Mouse (Mus musculus): Measurements from ENCODE around the gene Csn3. TPM values are rescaled to one million over a fixed set of nuclear protein-coding genes. Genes with fewer than 3 reads are reported as not detected.

Gene Csn3
- 3.0 and 3.1 TPM in 2 replicates for polyA plus RNA-seq (2016; fragmentation: Nextera tagmentation; extraction: Ambion mirVana)

DNA sequence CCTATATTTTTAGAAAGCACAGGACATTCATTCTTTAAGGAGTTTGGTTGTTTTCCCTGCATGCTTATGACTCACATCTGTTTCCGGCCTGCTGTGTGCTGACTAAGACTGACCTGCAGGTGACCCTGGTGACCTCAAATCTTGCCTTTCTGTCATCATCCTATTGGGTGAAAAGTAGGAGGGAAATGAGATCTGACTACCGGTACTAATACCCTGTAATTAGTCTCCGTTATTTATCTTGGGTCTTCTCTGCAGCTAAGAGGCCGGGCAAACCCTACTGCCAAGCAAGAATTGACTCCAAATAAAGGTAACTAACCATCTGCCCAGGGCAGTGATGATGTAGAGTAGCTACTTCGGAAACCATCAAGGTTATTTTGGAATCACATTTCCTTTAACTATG, at the start of gene Csn3:
Csn3 (plus strand) TSS at position 208 of the 400 bp plus-strand sequence.
- peak; percentile 64 for DNase-seq (ENCODE audit: low spot score)
- 14% methylated on average over 5 of the region's 5 CpGs for WGBS
- Histone ChIP-seq H3K27ac (replicated peaks) (no peak within 1 kb of the TSS; the same call in 1 of the 2 replicates), H3K9me3 (no peaks in the 10 kb centered on the region), H3K36me3 (replicated peaks) (no peaks in the 10 kb centered on the region), H3K4me1 (peaks cover 21% of the 10 kb centered on the region), H3K4me3 (no peak within 1 kb of the TSS), H3K27me3 (replicated peaks; ENCODE audit: low read depth, poor library complexity, severe bottlenecking) (no peaks in the 10 kb centered on the region)

DNA sequence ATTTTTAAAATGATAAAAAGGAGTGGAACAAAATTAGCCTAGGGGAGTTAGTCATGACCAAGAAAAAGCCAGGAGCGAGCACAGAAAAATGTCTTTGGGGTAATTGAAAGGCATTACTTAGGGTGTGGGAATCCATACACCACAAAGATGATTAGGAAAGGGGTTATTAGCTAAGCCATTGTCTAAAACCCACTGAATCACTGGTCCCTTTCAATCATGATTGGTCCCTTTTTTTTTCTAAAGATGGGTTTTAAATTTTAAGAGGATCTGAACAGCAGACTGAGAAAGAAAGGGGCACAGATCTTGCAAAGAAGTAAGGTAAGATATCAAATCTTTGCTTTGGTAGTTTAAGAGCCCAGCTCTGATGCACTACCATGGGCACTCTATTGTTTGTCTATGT, 40.6 kb upstream of the Csn3 start, which contains the start of gene Odam:
Odam (plus strand) TSS at position 301 of the 400 bp plus-strand sequence.
- Histone ChIP-seq H3K27ac (replicated peaks) (no peak within 1 kb of the TSS), H3K9me3 (no peaks in the 10 kb centered on the region), H3K27me3 (replicated peaks; ENCODE audit: low read depth, poor library complexity, severe bottlenecking) (no peaks in the 10 kb centered on the region), H3K36me3 (replicated peaks) (no peaks in the 10 kb centered on the region), H3K4me1 (no peaks in the 10 kb centered on the region), H3K4me3 (no peak within 1 kb of the TSS)
- no peak for DNase-seq (ENCODE audit: low spot score)
- WGBS, result 90% methylated on average over 1 of the region's 1 CpGs

DNA sequence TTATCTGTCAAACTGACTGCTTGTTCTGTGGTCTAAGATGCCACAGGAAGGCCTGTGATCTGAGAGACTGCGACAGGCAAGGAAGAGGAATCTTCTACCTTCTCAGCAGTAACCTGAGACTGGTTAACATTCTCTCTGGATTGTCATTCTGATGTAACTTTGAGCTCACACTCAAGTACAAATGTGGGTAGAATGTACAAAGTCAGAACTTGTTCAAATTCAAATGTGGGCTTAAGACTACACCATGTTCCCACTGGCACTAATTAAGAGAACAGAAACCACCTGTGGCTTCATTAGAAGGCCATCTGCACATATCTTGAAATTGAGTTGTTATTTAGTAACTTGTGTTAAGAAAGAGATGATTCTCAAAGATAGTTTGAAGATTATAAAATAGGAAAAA, 6.2 kb downstream of the Csn3 start:
- Histone ChIP-seq H3K27ac (replicated peaks) (no peak overlapping the region), H3K4me1 (no peaks in the 10 kb centered on the region), H3K36me3 (replicated peaks) (no peaks in the 10 kb centered on the region), H3K4me3 (no peak overlapping the region), H3K9me3 (no peaks in the 10 kb centered on the region), H3K27me3 (replicated peaks; ENCODE audit: low read depth, poor library complexity, severe bottlenecking) (no peaks in the 10 kb centered on the region)
- DNase-seq (ENCODE audit: low spot score), result no peak
- WGBS, result 43% methylated on average over 1 of the region's 1 CpGs

DNA sequence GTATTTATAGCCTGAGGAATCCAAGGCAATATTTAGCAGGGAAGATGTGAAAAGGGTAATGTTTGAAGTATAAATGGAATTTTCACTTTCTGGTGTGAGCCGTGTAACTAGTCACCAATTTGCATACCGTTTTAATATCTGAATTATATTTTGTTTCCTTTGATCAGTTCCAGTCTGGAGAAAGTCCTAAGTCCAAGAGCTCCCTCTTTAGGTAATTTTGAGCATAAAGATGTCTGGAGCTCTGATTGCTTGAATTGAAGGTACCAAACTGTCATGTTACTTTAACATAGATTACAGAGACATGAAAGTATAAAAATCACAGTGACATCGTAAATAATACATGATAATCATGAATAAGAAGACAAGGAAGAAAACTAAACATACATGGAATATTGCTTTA, 15.4 kb downstream of the Csn3 start:
- Histone ChIP-seq H3K27ac (replicated peaks) (no peak overlapping the region), H3K4me1 (no peaks in the 10 kb centered on the region), H3K27me3 (replicated peaks; ENCODE audit: low read depth, poor library complexity, severe bottlenecking) (no peaks in the 10 kb centered on the region), H3K9me3 (no peaks in the 10 kb centered on the region), H3K4me3 (no peak overlapping the region), H3K36me3 (replicated peaks) (no peaks in the 10 kb centered on the region)
- no peak for DNase-seq (ENCODE audit: low spot score)
- WGBS, result 52% methylated on average over 3 of the region's 3 CpGs

DNA sequence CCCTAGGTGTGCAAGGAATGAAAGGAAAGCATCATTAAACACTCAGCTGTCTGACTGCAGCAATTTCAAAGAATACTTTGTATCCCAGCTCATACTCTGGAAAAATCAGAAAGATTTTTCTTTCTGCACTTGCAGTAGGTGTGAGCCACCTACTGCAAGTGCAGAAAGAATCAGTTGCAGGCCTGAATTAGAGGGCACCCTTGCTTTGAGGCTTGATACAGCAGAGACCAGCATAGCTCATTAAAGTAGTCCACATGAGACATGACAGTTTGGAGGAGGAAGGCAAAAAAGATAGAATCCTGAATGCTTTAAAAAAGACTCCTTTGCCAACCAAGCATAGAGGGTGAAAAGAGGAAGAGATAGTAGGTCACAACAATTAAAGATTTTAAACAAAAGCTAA, 17.1 kb downstream of the Csn3 start:
- Histone ChIP-seq H3K4me3 (no peak overlapping the region), H3K27ac (replicated peaks) (no peak overlapping the region)
- no peak for DNase-seq (ENCODE audit: low spot score)

DNA sequence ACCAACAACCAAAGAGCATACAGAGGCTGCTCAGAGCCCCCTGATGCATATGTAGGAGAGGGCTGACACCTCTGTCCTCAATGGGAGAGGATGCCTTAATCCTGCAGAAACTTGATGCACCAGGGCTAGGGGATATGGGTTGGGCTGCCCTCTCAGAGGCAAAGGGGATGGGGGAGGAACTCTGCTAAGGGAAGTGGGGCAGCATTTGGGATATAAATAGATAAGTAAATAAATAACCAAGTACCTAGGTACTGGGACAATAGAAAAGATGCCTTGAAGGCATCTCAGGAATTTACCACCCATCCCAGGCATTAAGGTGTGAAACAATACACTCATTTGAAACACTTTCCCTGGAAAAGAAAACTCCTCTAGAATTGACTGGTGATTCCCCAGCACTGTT, 26.5 kb downstream of the Csn3 start:
- Histone ChIP-seq H3K4me3 (no peak overlapping the region), H3K27ac (replicated peaks) (no peak overlapping the region)

More for the DNA sequence above, 17.1 kb downstream of the Csn3 start:
- Histone ChIP-seq H3K27me3 (replicated peaks; ENCODE audit: low read depth, poor library complexity, severe bottlenecking) (no peaks in the 10 kb centered on the region), H3K9me3 (no peaks in the 10 kb centered on the region), H3K4me1 (no peaks in the 10 kb centered on the region), H3K36me3 (replicated peaks) (no peaks in the 10 kb centered on the region)

DNA sequence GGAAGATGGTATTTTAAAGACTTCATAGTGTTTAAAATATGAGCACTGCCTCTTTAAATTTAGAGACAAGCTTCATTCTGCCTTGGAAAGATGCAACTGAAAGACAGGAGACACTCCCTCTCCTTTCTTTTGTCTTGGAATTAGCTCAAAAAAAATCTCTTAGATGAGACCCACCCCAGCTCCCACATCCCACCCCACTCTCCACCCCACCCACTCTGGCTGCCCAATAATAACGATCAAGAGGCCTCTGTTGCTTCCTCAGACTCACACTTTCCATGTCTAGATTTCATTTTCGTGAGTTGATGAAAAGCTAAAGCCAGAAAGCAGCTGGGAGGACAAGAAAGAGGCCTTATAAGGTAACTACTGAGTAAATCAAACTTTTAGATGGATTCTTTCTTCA, 43.8 kb downstream of the Csn3 start, which contains the start of the genes 2310003L06Rik and Gm28434:
2310003L06Rik (plus strand) TSS at position 259 of the 400 bp plus-strand sequence.
Gm28434 (plus strand) TSS at position 317 of the 400 bp plus-strand sequence.
- H3K27me3 ChIP-seq (replicated peaks; ENCODE audit: low read depth, poor library complexity, severe bottlenecking), result no peaks in the 10 kb centered on the region
- H3K36me3 ChIP-seq (replicated peaks), result no peaks in the 10 kb centered on the region
- no peak within 1 kb of the TSS for H3K27ac ChIP-seq (replicated peaks)
- H3K4me3 ChIP-seq, result no peak within 1 kb of the TSS
- H3K9me3 ChIP-seq, result no peaks in the 10 kb centered on the region
- DNase-seq (ENCODE audit: low spot score), result no peak
- WGBS, result 69% methylated on average over 2 of the region's 2 CpGs
- no peaks in the 10 kb centered on the region for H3K4me1 ChIP-seq

More for the DNA sequence above, 26.5 kb downstream of the Csn3 start:
- H3K9me3 ChIP-seq, result no peaks in the 10 kb centered on the region
- no peak for DNase-seq (ENCODE audit: low spot score)
- H3K4me1 ChIP-seq, result no peaks in the 10 kb centered on the region
- no peaks in the 10 kb centered on the region for H3K36me3 ChIP-seq (replicated peaks)
- no peaks in the 10 kb centered on the region for H3K27me3 ChIP-seq (replicated peaks; ENCODE audit: low read depth, poor library complexity, severe bottlenecking)

DNA sequence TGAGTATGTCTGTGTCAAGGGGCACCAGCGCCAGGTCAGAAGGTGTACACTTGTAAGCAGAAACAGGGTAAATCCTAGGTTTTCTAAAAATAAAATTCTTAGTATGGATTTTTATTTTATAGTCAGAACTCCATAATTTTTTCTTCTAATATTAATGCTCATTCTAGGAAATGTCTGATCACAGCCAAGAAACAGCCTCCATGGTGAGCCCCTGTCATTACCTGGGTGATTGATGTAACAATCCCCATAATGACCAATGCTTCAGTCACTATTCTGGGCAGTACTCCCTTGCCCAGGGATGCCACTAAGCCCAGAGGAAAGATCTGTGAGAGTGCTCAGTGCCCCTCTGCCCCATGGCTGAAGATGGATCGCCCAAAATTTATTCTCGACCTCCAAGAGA, 53.8 kb downstream of the Csn3 start, which contains the start of gene Cabs1:
Cabs1 (plus strand) TSS at position 301 of the 400 bp plus-strand sequence.
- no peaks in the 10 kb centered on the region for H3K36me3 ChIP-seq (replicated peaks)
- 92% methylated on average over 3 of the region's 3 CpGs for WGBS
- H3K4me1 ChIP-seq, result no peaks in the 10 kb centered on the region
- no peak for DNase-seq (ENCODE audit: low spot score)
- no peaks in the 10 kb centered on the region for H3K27me3 ChIP-seq (replicated peaks; ENCODE audit: low read depth, poor library complexity, severe bottlenecking)
- no peaks in the 10 kb centered on the region for H3K9me3 ChIP-seq
- H3K27ac ChIP-seq (replicated peaks), result no peak within 1 kb of the TSS
- no peak within 1 kb of the TSS for H3K4me3 ChIP-seq

Other genes with a start within 250 kb of the Csn3 start
- not detected in 2 replicates for gene Csn2, start 225.9 kb upstream of the Csn3 start, polyA plus RNA-seq (2016; fragmentation: Nextera tagmentation; extraction: Ambion mirVana)
- not detected in 2 replicates for gene Csn1s2a, start 151.0 kb upstream of the Csn3 start, polyA plus RNA-seq (2016; fragmentation: Nextera tagmentation; extraction: Ambion mirVana)
- not detected in 2 replicates for gene Csn1s2b, start 117.5 kb upstream of the Csn3 start, polyA plus RNA-seq (2016; fragmentation: Nextera tagmentation; extraction: Ambion mirVana)
- not detected in 2 replicates for gene Prr27, start 99.9 kb upstream of the Csn3 start, polyA plus RNA-seq (2016; fragmentation: Nextera tagmentation; extraction: Ambion mirVana)
- gene Odam, start 40.5 kb upstream of the Csn3 start, polyA plus RNA-seq (2016; fragmentation: Nextera tagmentation; extraction: Ambion mirVana), result not detected in 2 replicates
- gene 2310003L06Rik, start 43.9 kb downstream of the Csn3 start, polyA plus RNA-seq (2016; fragmentation: Nextera tagmentation; extraction: Ambion mirVana), result not detected in 2 replicates
- gene Gm28434, start 43.9 kb downstream of the Csn3 start, polyA plus RNA-seq (2016; fragmentation: Nextera tagmentation; extraction: Ambion mirVana), result not detected in 2 replicates
- gene Cabs1, start 53.9 kb downstream of the Csn3 start, polyA plus RNA-seq (2016; fragmentation: Nextera tagmentation; extraction: Ambion mirVana), result not detected in 2 replicates
- gene Smr3a, start 77.0 kb downstream of the Csn3 start, polyA plus RNA-seq (2016; fragmentation: Nextera tagmentation; extraction: Ambion mirVana), result not detected in 2 replicates
- not detected in 2 replicates for gene Smr2, start 161.0 kb downstream of the Csn3 start, polyA plus RNA-seq (2016; fragmentation: Nextera tagmentation; extraction: Ambion mirVana)
- gene Gm11116, start 186.0 kb downstream of the Csn3 start, polyA plus RNA-seq (2016; fragmentation: Nextera tagmentation; extraction: Ambion mirVana), result not detected in 2 replicates
- gene Gm11115, start 228.5 kb downstream of the Csn3 start, polyA plus RNA-seq (2016; fragmentation: Nextera tagmentation; extraction: Ambion mirVana), result not detected in 2 replicates